Comparison of ENCODE assay signal across 14 mouse cellular contexts in genomic region chr2:122855354-122855753, GRCm38 (mm10).
"Had no signal": no experiment of that assay in that cellular context is flagged by ENCODE, and none has a peak within 500 bp of the region (broad histone marks: within the 10 kb centered on the region; RNA-seq: fewer than 3 reads in every experiment).

No protein-coding gene starts in this region.

- H3K4me3 ChIP-seq: left cerebral cortex, adult 2 months; limb, embryonic 10.5 days; liver, embryonic 15.5 days; midbrain, embryonic 10.5 days; myocyte; neural tube, embryonic 15.5 days had no signal

- ATAC-seq: lung, postnatal 0 days had no signal

- DNase-seq: kidney, postnatal 25 days; lung, adult 2 months; lung, postnatal 36 days; right cerebral cortex, adult 18-20 months; thymus, adult 18-20 months; thymus, postnatal 14 days had no signal

- H3K4me2 ChIP-seq: liver, embryonic 11.5 days; liver, embryonic 15.5 days; neural tube, embryonic 15.5 days had no signal

- H3K4me1 ChIP-seq: liver, embryonic 15.5 days; neural tube, embryonic 15.5 days had no signal

- H3K9me3 ChIP-seq: limb, embryonic 10.5 days; liver, embryonic 15.5 days; midbrain, embryonic 10.5 days; neural tube, embryonic 15.5 days had no signal

- H3K27ac ChIP-seq: left cerebral cortex, adult 2 months; limb, embryonic 10.5 days; liver, embryonic 15.5 days; neural tube, embryonic 15.5 days had no signal

- H3K36me3 ChIP-seq: limb, embryonic 10.5 days; liver, embryonic 15.5 days; midbrain, embryonic 10.5 days; neural tube, embryonic 15.5 days had no signal

- H3K27me3 ChIP-seq: liver, embryonic 15.5 days; neural tube, embryonic 15.5 days had no signal

- H3K9ac ChIP-seq: liver, embryonic 15.5 days; neural tube, embryonic 15.5 days had no signal
